In the genomic region with DNA sequence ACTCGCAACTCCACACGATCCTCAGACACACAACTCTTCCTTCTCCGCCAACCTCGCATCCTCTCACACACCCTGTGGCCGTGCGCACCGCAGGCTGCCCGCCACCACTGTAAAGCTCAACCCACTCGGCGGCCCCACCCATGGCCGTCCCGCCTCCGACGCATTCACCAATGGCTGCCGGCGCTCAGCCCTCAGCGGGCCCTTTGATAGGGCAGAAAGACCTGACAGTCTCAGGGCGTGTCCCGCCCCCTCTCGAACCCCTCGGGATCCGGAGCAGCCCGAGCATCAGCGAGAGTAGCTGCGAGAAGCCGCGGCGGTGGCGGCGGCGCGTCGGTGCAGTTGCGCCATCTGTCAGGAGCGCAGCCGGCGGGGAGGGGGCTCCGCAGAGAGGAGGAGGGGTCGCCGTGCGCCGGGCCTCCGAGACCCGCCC, we compare ENCODE assay signal across 8 mouse cellular contexts. TPM values are rescaled to one million over a fixed set of nuclear protein-coding genes. Genes with fewer than 3 reads are reported as not detected.
A peak's percentile ranks its signal among the peaks of the same experiment; 100 is the strongest.
DNase-seq lines count a peak whose midpoint lies in the region; ATAC-seq lines count a peak whose summit lies in the region.

No protein-coding gene starts in this region.

- peak; percentile 98 for ATAC-seq in intestine, embryonic 14.5 days (replicated peaks; ENCODE audit: low FRiP score, low TSS enrichment, low read depth)

- DNase-seq in adrenal gland, adult 18-20 months (ENCODE audit: low spot score in 2 of 2) = peak; percentile 91 to 93
- peak; percentile 99 for DNase-seq in embryo, embryonic 11 days
- peak; percentile 95 for DNase-seq in gastrocnemius, postnatal 25 days
- peak; percentile 94 for DNase-seq in intestine, embryonic 14.5 days (ENCODE audit: low spot score)
- DNase-seq in left cerebral cortex, postnatal 14 days (ENCODE audit: low spot score in 2 of 2) = peak; percentile 97 to 98
- peak; percentile 97 for DNase-seq in mesoderm, embryonic 11.5 days (ENCODE audit: low read depth, low spot score)
- DNase-seq in right cerebral cortex, postnatal 36 days (ENCODE audit: low spot score in 2 of 2) = peak; percentile 97 to 98
- peak; percentile 95 for DNase-seq in yolk sac, embryonic 10.5 days (ENCODE audit: low spot score)

- H3K4me1 ChIP-seq in intestine, embryonic 14.5 days (replicated peaks; ENCODE audit: control insufficient read depth, insufficient read depth, low read length) = peaks cover 31% of the 10 kb centered on the region

- intact Hi-C loops in left cerebral cortex, postnatal 14 days (cut with DNase I) = loop anchor here (5.0 kb wide), 1 partner anchor 197 kb away; no protein-coding TSS in a partner anchor

- H3K36me3 ChIP-seq in intestine, embryonic 14.5 days (ENCODE audit: control insufficient read depth, insufficient read depth, low read length) = no peaks in the 10 kb centered on the region

- H3K27me3 ChIP-seq in intestine, embryonic 14.5 days (replicated peaks; ENCODE audit: control insufficient read depth, insufficient read depth, low read length) = peaks cover 7% of the 10 kb centered on the region; the same call in 1 of the 2 replicates

- peak overlapping the region; percentile 82 for H3K4me3 ChIP-seq in intestine, embryonic 14.5 days (ENCODE audit: low read depth, low read length)

- peak overlapping the region; percentile 89 for H3K27ac ChIP-seq in intestine, embryonic 14.5 days (ENCODE audit: low read depth)

- WGBS in intestine, embryonic 14.5 days = under 1% methylated on average over 44 of the region's 44 CpGs

- H3K9me3 ChIP-seq in intestine, embryonic 14.5 days (ENCODE audit: control insufficient read depth, low read length) = no peaks in the 10 kb centered on the region

- peak overlapping the region; percentile 71 for H3K4me2 ChIP-seq in intestine, embryonic 14.5 days (ENCODE audit: low read length)

- peak overlapping the region; percentile 90 for H3K9ac ChIP-seq in intestine, embryonic 14.5 days (ENCODE audit: low read length)

RNA-seq across cellular contexts. Expression of gene Fyn, which starts 0.9 kb away (rescaled TPM):
- 10 to 100 TPM; 41.4 to 46.2 TPM for total RNA-seq in adrenal gland, adult 18-20 months (2021)
- 1 to 10 TPM; 7.1 to 9.8 TPM for total RNA-seq in gastrocnemius, postnatal 25 days (2021)
- 35.7 and 36.0 TPM in 2 replicates for polyA plus RNA-seq in intestine, embryonic 14.5 days (2014; fragmentation: Nextera tagmentation; extraction: Ambion mirVana)
- total RNA-seq in left cerebral cortex, postnatal 14 days (2021) = 100 to 1,000 TPM; 163 to 176 TPM

Comparison
In these comparisons a context has a peak if more than half of its experiments do, and no peak if none do; other contexts are left out.
1. Peak in every context shown above with its lines: DNase-seq, ATAC-seq, H3K4me3 ChIP-seq and H3K27ac ChIP-seq.